In the genomic region with DNA sequence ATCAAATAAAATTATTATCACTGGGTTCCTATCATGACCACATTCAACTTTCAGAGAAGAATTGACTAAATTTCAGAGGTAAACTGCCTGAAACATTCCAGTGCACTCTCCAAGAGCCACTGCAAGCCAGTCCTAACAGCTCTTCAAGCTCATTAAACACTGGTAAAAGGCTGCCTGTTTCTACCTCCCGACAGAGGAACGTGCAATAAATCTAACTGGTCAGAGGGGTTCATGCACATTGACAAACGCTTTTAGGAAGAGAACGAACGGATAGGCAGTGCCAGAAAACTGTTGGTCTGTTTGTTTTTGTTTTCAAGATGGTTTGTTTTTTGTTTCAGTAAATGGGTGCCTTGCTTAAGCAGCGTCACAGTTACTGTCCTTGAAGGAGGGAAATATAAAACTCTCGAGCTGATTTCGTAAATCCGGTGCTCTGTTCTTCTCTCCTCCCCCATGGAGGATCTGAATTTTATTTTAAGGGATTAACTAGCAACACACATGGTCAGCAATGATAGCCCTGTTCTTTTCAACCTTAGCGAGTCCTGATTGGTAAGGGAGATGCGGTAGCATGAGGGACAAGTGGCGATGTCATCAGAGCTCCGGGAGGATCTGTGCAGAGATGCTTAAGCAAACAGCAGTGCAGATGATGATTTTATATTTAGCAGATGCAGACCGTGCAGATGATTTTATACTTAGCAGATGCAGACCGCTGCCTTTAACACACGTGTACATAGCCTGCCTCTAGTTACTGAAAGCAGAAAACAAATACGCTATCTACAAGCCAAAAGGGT, we compare ENCODE assay signal across 9 mouse cellular contexts. TPM values are rescaled to one million over a fixed set of nuclear protein-coding genes. Genes with fewer than 3 reads are reported as not detected.
DNase-seq lines count a peak whose midpoint lies in the region; ATAC-seq and TF ChIP-seq lines count a peak whose summit lies in the region.
"Had no signal": no experiment of that assay in that cellular context is flagged by ENCODE, and none has a peak within 500 bp of the region (broad histone marks: within the 10 kb centered on the region; RNA-seq: fewer than 3 reads in every experiment).

No protein-coding gene starts in this region.

- 24% methylated on average over 17 of the region's 17 CpGs for WGBS in kidney, embryonic 14.5 days
- 32% methylated on average over 17 of the region's 17 CpGs for WGBS in embryonic facial prominence, embryonic 12.5 days
- 34% methylated on average over 17 of the region's 17 CpGs for WGBS in hindbrain, embryonic 14.5 days
- WGBS in midbrain, postnatal 0 days = 36% methylated on average over 17 of the region's 17 CpGs

- no peaks in the 10 kb centered on the region for H3K27me3 ChIP-seq in kidney, embryonic 14.5 days (ENCODE audit: control insufficient read depth, insufficient read depth, low read length)
- no peaks in the 10 kb centered on the region for H3K27me3 ChIP-seq in embryonic facial prominence, embryonic 12.5 days
- no peaks in the 10 kb centered on the region for H3K27me3 ChIP-seq in hindbrain, embryonic 14.5 days (ENCODE audit: control insufficient read depth, insufficient read depth, low read length)
- H3K27me3 ChIP-seq in midbrain, postnatal 0 days (ENCODE audit: insufficient read depth, low read length) = no peaks in the 10 kb centered on the region

- no peaks in the 10 kb centered on the region for H3K9me3 ChIP-seq in kidney, embryonic 14.5 days (ENCODE audit: control insufficient read depth, low read length)
- H3K9me3 ChIP-seq in embryonic facial prominence, embryonic 12.5 days = no peaks in the 10 kb centered on the region
- H3K9me3 ChIP-seq in hindbrain, embryonic 14.5 days (ENCODE audit: control insufficient read depth, low read length) = no peaks in the 10 kb centered on the region
- H3K9me3 ChIP-seq in midbrain, postnatal 0 days (ENCODE audit: low read length) = no peaks in the 10 kb centered on the region

- DNase-seq in kidney, postnatal 4 days = no peak
- DNase-seq in hindbrain, embryonic 14.5 days (ENCODE audit: low spot score) = no peak
- DNase-seq in midbrain, postnatal 0 days (ENCODE audit: low spot score) = no peak
- no peak for DNase-seq in layer of hippocampus, postnatal 10 days (ENCODE audit: low spot score in 2 of 2)
- DNase-seq in spleen, adult 12 weeks (ENCODE audit: low spot score) = no peak
- no peak for DNase-seq in cerebellum, adult 9-10 months

- peak; percentile 77 for ATAC-seq in kidney, embryonic 14.5 days (ENCODE audit: low FRiP score, low TSS enrichment)
- ATAC-seq in embryonic facial prominence, embryonic 12.5 days (ENCODE audit: insufficient number of reproducible peaks, insufficient read depth, low FRiP score, low TSS enrichment) = no peak
- peak; percentile 28; the same call in 1 of the 2 replicates for ATAC-seq in hindbrain, embryonic 14.5 days (ENCODE audit: low FRiP score)
- ATAC-seq in midbrain, postnatal 0 days (ENCODE audit: low FRiP score) = no peak

- no peak overlapping the region for H3K9ac ChIP-seq in kidney, embryonic 14.5 days (ENCODE audit: low read depth, low read length)
- H3K9ac ChIP-seq in embryonic facial prominence, embryonic 12.5 days = no peak overlapping the region
- no peak overlapping the region for H3K9ac ChIP-seq in hindbrain, embryonic 14.5 days
- H3K9ac ChIP-seq in midbrain, postnatal 0 days (replicated peaks; ENCODE audit: low read length, poor library complexity, severe bottlenecking) = no peak overlapping the region

- no peaks in the 10 kb centered on the region for H3K36me3 ChIP-seq in kidney, embryonic 14.5 days (ENCODE audit: control insufficient read depth, insufficient read depth, low read length)
- no peaks in the 10 kb centered on the region for H3K36me3 ChIP-seq in embryonic facial prominence, embryonic 12.5 days
- H3K36me3 ChIP-seq in hindbrain, embryonic 14.5 days (replicated peaks; ENCODE audit: control insufficient read depth, insufficient read depth) = no peaks in the 10 kb centered on the region
- H3K36me3 ChIP-seq in midbrain, postnatal 0 days (ENCODE audit: insufficient read depth, low read length) = no peaks in the 10 kb centered on the region

- peak overlapping the region; percentile 12; the same call in 1 of the 2 replicates for H3K4me3 ChIP-seq in kidney, embryonic 14.5 days (ENCODE audit: low read length)
- H3K4me3 ChIP-seq in embryonic facial prominence, embryonic 12.5 days = no peak overlapping the region
- H3K4me3 ChIP-seq in hindbrain, embryonic 14.5 days (replicated peaks; ENCODE audit: low read length) = peak overlapping the region; percentile 1; the same call in 1 of the 2 replicates
- peak overlapping the region; percentile 1; the same call in 1 of the 2 replicates for H3K4me3 ChIP-seq in midbrain, postnatal 0 days (ENCODE audit: low read depth, low read length)

- no peak for TF ChIP-seq CTCF in midbrain, postnatal 0 days (IDR thresholded peaks at IDR 0.05)

- peak overlapping the region; percentile 38 for H3K4me2 ChIP-seq in kidney, embryonic 14.5 days (replicated peaks; ENCODE audit: low read depth, low read length)
- peak overlapping the region; percentile 37 for H3K4me2 ChIP-seq in embryonic facial prominence, embryonic 12.5 days (replicated peaks)
- H3K4me2 ChIP-seq in hindbrain, embryonic 14.5 days (replicated peaks) = peak overlapping the region; percentile 44
- peak overlapping the region; percentile 45 for H3K4me2 ChIP-seq in midbrain, postnatal 0 days (ENCODE audit: low read depth, low read length, poor library complexity, severe bottlenecking)

- H3K4me1 ChIP-seq in kidney, embryonic 14.5 days (ENCODE audit: control insufficient read depth, insufficient read depth, low read length) = peaks cover 22% of the 10 kb centered on the region; the same call in 1 of the 2 replicates
- H3K4me1 ChIP-seq in embryonic facial prominence, embryonic 12.5 days = peaks cover 36% of the 10 kb centered on the region
- peaks cover 40% of the 10 kb centered on the region for H3K4me1 ChIP-seq in hindbrain, embryonic 14.5 days (replicated peaks; ENCODE audit: control insufficient read depth, insufficient read depth, low read length)
- H3K4me1 ChIP-seq in midbrain, postnatal 0 days (ENCODE audit: insufficient read depth, low read length) = no peaks in the 10 kb centered on the region

- peak overlapping the region; percentile 32; the same call in 1 of the 2 replicates for H3K27ac ChIP-seq in kidney, embryonic 14.5 days (ENCODE audit: low read depth, low read length)
- H3K27ac ChIP-seq in embryonic facial prominence, embryonic 12.5 days = no peak overlapping the region
- H3K27ac ChIP-seq in hindbrain, embryonic 14.5 days = peak overlapping the region; percentile 28; the same call in 1 of the 2 replicates
- H3K27ac ChIP-seq in midbrain, postnatal 0 days (ENCODE audit: low read depth, low read length) = no peak overlapping the region

RNA-seq across cellular contexts. Expression of a gene that starts 23.0 kb away (rescaled TPM):
- polyA plus RNA-seq in kidney, embryonic 14.5 days (2014; fragmentation: Nextera tagmentation; extraction: Ambion mirVana) = 12.3 and 13.1 TPM in 2 replicates
- 7.4 and 7.9 TPM in 2 replicates for polyA plus RNA-seq in embryonic facial prominence, embryonic 12.5 days (2016; fragmentation: Nextera tagmentation; extraction: Ambion mirVana)
- polyA plus RNA-seq in hindbrain, embryonic 14.5 days (2014; fragmentation: Nextera tagmentation; extraction: Ambion mirVana) = 15.1 and 16.4 TPM in 2 replicates
- 7.9 and 12.2 TPM in 2 replicates for total RNA-seq in midbrain, postnatal 0 days (2014; rRNA removed)
- polyA plus RNA-seq in midbrain, postnatal 0 days (2015; fragmentation: Nextera tagmentation; extraction: Ambion mirVana) = 14.9 and 16.7 TPM in 2 replicates
- 1 to 10 TPM; 1.1 to 1.3 TPM for total RNA-seq in layer of hippocampus, postnatal 10 days (2021)
- total RNA-seq: megakaryocyte progenitor cell, adult 5-6 weeks had no signal

Comparison
In these comparisons a context has a peak if more than half of its experiments do, and no peak if none do; other contexts are left out.
1. ATAC-seq: peak in kidney, embryonic 14.5 days (single experiment) and hindbrain, embryonic 14.5 days (single experiment); none in embryonic facial prominence, embryonic 12.5 days (single experiment) and midbrain, postnatal 0 days (single experiment).
2. H3K27ac ChIP-seq: peak in kidney, embryonic 14.5 days (single experiment) and hindbrain, embryonic 14.5 days (single experiment); none in embryonic facial prominence, embryonic 12.5 days (single experiment) and midbrain, postnatal 0 days (single experiment).
3. Peak in every context shown above with its lines, with median percentiles within 50 percentile points of each other: H3K4me2 ChIP-seq.